Mouse (Mus musculus) C2C12 (cell line): Measurements from ENCODE around the gene Ksr2.

Source experiments
- CEBPB ChIP-seq: IDR thresholded peaks from one replicate; pipeline ENCODE4 v1.6.1; 2011; ENCODE audit warnings: low read depth, mild to moderate bottlenecking, control low read depth, moderate library complexity
- CTCF ChIP-seq: IDR thresholded peaks from one replicate; pipeline ENCODE4 v1.5.1; 2011; ENCODE audit not compliant: control insufficient read depth, insufficient read depth, insufficient read length
- FOSL1 ChIP-seq: IDR thresholded peaks from one replicate; pipeline ENCODE4 v1.8.0; 2011; ENCODE audit warnings: mild to moderate bottlenecking, low read length; ENCODE audit not compliant: poor library complexity, insufficient read depth, severe bottlenecking
- MAX ChIP-seq: IDR thresholded peaks from one replicate; pipeline ENCODE4 v1.6.1; 2011; ENCODE audit warnings: mild to moderate bottlenecking, control low read depth
- MYOD1 ChIP-seq: IDR thresholded peaks from one replicate; pipeline ENCODE4 v1.6.1; 2011; ENCODE audit warnings: low read depth; ENCODE audit not compliant: control insufficient read depth, insufficient read length
- MYOG ChIP-seq: IDR thresholded peaks from one replicate; pipeline ENCODE4 v1.6.1; 2011; ENCODE audit not compliant: control insufficient read depth, insufficient read length; ENCODE audit errors: extremely low read depth
- USF1 ChIP-seq: IDR thresholded peaks from one replicate; pipeline ENCODE4 v1.6.1; 2011; ENCODE audit warnings: low read depth, mild to moderate bottlenecking, control low read depth, moderate library complexity

GRCm38 (mm10) chr5:117790071-117790470 is 376.3 kb downstream of the Ksr2 start:
- TF ChIP-seq MYOD1 (no peak), MAX (no peak), CTCF (no peak), USF1 (no peak), FOSL1 (no peak), CEBPB (no peak), MYOG (no peak)
